Mouse (Mus musculus) CD4-positive, CD25-positive, alpha-beta regulatory T cell, adult 4 months (primary cell): ENCODE results near the gene Vmn2r87. TPM values are rescaled to one million over a fixed set of nuclear protein-coding genes. Genes with fewer than 3 reads are reported as not detected.
"Not testable (repeated sequence)": the region's sequence is repeated elsewhere in the genome, so short reads cannot be mapped to it uniquely, and the experiment has no call there.

ENCODE experiments used
- ATAC-seq: one replicate; pipeline ENCODE4 v1.8.0; 2017
- polyA plus RNA-seq, 2 experiments: library from polyadenylated mRNA; unstranded; fragments of 100-300 nt; shearing (Covaris generic); gene quantifications; one replicate each; pipeline ENCODE4 v1.2.1; 2017

The Vmn2r87 gene
- not detected for polyA plus RNA-seq

DNA sequence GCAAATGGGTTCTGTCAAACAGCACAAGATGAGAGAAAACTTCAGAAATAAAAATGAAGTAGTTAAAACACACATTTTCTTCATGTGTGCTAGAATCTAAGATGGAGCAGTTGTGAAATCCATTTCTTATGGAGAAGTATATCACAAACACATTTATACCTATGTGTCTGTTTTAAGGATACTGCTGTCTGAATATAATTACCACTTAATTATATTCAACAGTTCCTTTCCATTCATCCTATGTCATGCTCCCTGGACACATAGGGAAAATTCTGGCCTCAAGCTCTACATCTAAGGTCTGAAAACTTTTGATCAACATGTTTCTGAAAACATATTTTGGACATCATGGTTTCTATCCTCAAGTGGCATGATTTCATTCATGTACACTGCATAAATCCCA is at the start of gene Vmn2r87:
Vmn2r87 (minus strand) TSS at position 101 of the 400 bp plus-strand sequence.
- ATAC-seq, result no peak

DNA sequence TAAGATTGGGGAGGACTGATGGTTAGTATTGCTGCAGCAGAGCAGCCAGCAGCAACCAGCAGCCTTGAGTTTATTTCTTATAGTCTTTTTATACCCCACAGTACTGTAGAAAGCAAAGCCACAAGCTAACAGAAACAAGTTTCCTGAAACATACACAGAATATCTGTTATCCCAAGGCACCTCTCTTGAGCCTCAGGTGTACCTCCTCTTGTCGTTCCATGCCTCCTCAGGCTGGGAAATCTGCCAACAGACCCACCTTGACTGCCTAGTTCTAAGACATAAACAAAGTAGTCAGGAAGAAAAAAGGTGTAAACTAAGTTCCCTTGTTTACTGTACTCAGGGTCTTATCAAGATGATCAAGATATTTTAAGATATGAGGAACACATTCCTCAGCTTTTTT is 47.1 kb upstream of the Vmn2r87 start:
- not testable (repeated sequence) for ATAC-seq

- ATAC-seq, result peak; percentile 95
These were observed 44.9 kb upstream of the Vmn2r87 start for GRCm38 (mm10) chr10:130541931-130542691.

DNA sequence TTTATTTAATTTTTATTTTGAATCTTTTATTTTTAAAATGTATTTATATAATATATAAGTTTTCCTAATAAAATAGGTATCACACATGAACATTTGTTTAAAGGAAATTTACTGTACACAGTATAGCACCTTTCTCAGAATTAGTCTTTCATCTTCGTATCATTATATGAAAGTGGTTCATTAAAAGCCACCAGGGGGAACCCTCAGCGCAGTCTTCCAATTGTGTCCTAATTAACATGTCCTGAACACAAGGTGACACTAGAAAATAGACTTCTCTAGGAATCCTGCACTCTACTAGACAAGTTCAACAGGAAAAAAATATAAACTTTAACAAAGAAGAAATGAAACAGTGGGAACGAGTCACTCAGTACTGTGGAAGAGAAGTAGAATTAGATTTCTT is 38.9 kb upstream of the Vmn2r87 start:
- ATAC-seq, result peak; percentile 95

GRCm38 (mm10) chr10:130527926-130528325 is 30.7 kb upstream of the Vmn2r87 start:
- no peak for ATAC-seq

GRCm38 (mm10) chr10:130470311-130470760 is 26.9 kb downstream of the Vmn2r87 start:
- ATAC-seq, result no peak

DNA sequence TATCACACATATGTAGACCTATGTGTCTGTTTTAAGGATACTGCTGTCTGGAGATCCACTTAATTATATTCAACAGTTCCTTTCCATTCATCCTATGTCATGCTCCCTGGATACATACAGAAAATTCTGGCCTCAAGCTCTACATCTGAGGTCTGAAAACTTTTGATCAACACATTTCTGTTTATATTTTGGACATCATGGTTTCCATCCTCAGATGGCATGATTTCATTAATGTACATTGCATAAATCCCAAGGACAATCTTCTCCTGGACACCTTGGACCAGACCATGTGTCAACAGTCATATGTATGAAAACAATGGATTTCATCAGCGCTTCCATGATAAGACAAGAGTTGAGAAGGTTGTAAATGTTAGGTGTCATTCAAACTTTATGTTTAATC is 41.2 kb downstream of the Vmn2r87 start, which contains the start of gene Vmn2r86:
Vmn2r86 (minus strand) TSS at position 101 of the 400 bp plus-strand sequence.
- not testable (repeated sequence) for ATAC-seq

GRCm38 (mm10) chr10:130444776-130445175 is 52.4 kb downstream of the Vmn2r87 start:
- ATAC-seq, result no peak

- not testable (repeated sequence) for ATAC-seq
These were observed 62.9 kb downstream of the Vmn2r87 start for GRCm38 (mm10) chr10:130434185-130434898.

DNA sequence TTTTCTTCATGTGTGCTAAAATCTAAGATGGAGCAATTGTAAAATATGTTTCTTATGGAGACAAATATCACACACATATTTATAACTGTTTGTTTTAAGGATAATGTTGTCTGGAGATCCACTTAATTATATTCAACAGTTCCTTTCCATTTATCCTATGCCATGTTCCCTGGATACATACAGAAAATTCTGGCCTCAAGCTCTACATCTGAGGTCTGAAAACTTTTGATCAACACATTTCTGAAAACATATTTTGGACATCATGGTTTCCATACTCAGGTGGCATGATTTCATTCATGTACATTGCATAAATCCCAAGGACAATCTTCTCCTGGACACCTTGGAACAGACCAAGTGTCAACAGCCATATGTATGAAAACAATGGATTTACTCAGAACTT is 67.6 kb downstream of the Vmn2r87 start, which contains the start of gene Vmn2r85:
Vmn2r85 (minus strand) TSS at position 101 of the 400 bp plus-strand sequence.
- not testable (repeated sequence) for ATAC-seq

- ATAC-seq, result not testable (repeated sequence)
These were observed 74.8 kb downstream of the Vmn2r87 start for GRCm38 (mm10) chr10:130422368-130422767.

Other genes starting within 250 kb of the Vmn2r87 start
- gene Neurod4, start 217.2 kb downstream of the Vmn2r87 start, polyA plus RNA-seq, result not detected
- 100 to 1,000 TPM; 380 to 411 TPM for gene Tespa1, start 174.5 kb downstream of the Vmn2r87 start, polyA plus RNA-seq
- 1 to 10 TPM; 2.0 TPM for gene Vmn2r84, start 103.1 kb downstream of the Vmn2r87 start, polyA plus RNA-seq
- under 1 TPM; 0.17 to 0.22 TPM for gene Vmn2r85, start 67.7 kb downstream of the Vmn2r87 start, polyA plus RNA-seq
- gene Vmn2r86, start 41.3 kb downstream of the Vmn2r87 start, polyA plus RNA-seq, result not detected